Mouse (Mus musculus) heart, adult 11 months (tissue): ENCODE measurements at regions not wholly inside any gene's neighbourhood (a gene's known extent, or its start where the extent isn't known, plus 50 kb on each side); places are given as distances from the start of the nearest gene placed in this dataset.

ENCODE experiments used
- DNase-seq: peaks from one replicate; pipeline ENCODE4 v3.0.0; 2022

DNA sequence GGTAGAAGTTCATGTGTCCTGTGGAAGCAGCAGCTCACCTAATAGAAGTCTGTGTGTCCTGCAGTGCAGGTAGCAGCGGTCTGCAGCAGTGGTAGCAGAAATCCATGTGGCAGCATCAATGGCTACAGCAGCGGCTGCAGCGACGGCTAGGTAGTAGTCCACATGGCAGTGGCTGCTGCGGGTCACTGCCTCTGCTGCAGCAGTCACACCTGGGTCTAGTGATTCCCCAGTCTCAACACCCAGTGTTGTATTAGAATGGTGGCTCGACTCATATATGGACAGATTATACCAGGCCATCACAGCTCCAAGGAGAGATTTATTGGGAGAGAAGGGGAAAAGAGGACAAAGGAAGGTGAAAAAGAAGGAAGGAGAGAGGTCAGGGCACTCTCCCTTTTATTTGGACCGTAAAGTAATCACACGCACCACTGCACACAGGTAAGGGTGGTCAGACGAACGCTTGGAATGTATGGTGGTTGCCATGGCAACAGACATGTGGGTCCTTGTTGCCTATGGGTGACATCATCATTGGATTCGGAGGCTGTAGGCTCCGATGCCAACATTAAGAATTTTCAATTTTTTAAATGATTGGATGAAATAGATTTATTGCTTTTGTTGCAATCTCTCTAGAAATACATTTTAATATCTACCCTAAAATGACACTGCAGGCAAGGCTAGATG is 71.2 kb upstream of the Ccdc85a start:
- DNase-seq, result no peak

DNA sequence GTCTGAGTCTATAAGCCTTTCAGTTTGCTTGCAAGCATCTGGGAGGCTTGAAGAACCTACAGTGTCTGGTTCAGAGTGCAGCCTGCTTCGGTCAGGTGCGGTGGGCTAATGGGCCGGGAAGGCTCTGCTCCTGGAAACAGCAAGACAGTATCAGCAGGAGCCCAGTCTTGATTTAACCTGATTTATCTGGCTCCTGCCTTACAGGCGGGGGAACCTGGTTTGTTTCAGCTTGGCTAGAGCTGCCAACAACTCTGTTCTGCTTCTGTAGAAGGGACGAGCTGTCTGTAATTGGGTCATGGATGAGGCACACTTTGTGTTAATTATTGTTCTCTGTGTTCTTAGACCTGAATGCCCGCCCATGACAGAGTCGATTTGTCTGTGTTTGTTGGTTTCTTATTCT is 65.3 kb upstream of the Ccdc85a start:
- DNase-seq, result no peak

DNA sequence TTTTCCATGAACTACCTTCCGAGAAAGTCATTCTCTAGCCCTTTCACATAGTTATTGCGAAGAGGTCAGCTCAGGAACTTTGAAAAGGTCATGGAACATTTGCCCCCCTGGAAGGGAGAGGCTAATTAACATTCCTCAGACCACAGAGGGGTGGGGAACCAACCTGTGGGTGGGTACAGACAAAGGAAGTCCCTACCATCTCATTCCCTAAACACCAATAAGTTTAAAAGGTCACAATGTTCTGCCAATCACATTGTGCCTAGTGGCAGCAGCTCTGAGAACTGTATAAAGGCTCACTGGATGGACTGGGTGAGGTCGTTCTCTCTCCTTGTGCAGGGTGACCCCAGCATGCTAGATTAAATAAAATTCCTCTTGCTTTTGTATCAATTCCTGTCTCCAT is 64.8 kb upstream of the Ccdc85a start:
- DNase-seq, result no peak

DNA sequence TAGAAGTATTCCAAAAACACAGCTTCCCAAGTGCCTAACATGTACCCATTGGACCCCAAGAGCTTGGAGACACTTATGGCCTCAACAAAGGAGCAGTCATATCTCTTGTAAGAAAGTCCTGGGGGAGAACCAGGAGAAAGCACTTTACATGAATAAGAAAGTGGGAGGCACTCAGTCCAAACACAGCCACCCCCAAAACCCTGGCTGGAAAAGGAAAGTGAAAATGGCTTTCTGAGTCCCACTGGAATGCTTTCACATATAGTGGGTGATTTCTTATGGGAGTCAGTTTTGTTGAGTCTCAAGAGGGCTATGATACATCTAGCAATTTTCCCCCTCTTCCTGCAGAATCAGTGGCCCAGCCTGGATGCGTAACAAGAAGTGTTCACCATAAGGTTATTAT is 55.0 kb upstream of the Ccdc85a start:
- no peak for DNase-seq

DNA sequence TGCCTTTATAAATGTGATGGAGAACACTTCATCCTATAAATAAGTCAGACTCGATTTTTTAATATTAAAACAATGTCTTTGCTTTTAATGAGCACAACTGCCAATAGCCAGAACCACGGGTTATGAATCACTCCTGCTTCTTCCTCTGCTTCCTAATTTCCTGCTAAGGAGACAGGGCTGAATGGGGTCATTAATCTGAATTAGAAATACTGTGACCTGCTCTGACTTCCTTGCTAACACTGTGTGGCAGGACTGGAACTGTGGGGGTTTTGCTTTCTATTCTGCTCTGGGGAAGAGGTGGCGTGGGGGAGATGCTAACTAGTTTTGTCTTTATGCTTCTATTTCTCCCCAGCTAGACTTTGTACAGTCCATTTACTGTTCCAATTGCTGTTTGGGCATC is 52.6 kb upstream of the Ccdc85a start:
- DNase-seq, result no peak
